Mouse (Mus musculus) megakaryocyte-erythroid progenitor cell, adult 5-6 weeks (primary cell): ENCODE measurements around the gene Stx5a. TPM values are rescaled to one million over a fixed set of nuclear protein-coding genes. Genes with fewer than 3 reads are reported as not detected.
A peak's percentile ranks its signal among the peaks of the same experiment; 100 is the strongest.

Experiments
- ATAC-seq: replicated peaks from 2 replicates; pipeline ENCODE4 v1.8.0; 2016; ENCODE audit warnings: mild to moderate bottlenecking, inconsistent platforms; ENCODE audit not compliant: severe bottlenecking, poor library complexity, low FRiP score, low TSS enrichment
- total RNA-seq, 2 experiments: library from RNA; stranded (forward) in 1 of 2; stranded (reverse) in 1 of 2; fragments of 200-1000, 215-1000 nt in 1 of 2; fragments of >200 nt in 1 of 2; fragmentation: Nextera tagmentation in 1 of 2; gene quantifications; 2 replicates each; pipeline ENCODE4 v1.2.3; 2014 to 2017

Gene Stx5a
- total RNA-seq (2014; fragmentation: Nextera tagmentation) (74.7 and 80.4 TPM in 2 replicates), total RNA-seq (2017) (35.5 and 43.5 TPM in 2 replicates)

- peak; percentile 92 for ATAC-seq
These were observed at the start of gene Stx5a for GRCm38 (mm10) chr19:8741243-8741869. Stx5a (plus strand) TSS chr19:8741413.

- no peak for ATAC-seq
These were observed 49.2 kb upstream of the Stx5a start for GRCm38 (mm10) chr19:8691871-8692539.

GRCm38 (mm10) chr19:8692740-8693139 is 48.5 kb upstream of the Stx5a start:
- ATAC-seq: no peak

- peak; percentile 82 for ATAC-seq
These were observed 45.9 kb upstream of the Stx5a start for GRCm38 (mm10) chr19:8695330-8695729.

GRCm38 (mm10) chr19:8699652-8700051 is 41.6 kb upstream of the Stx5a start:
- no peak for ATAC-seq

- no peak for ATAC-seq
These were observed 38.8 kb upstream of the Stx5a start for GRCm38 (mm10) chr19:8702458-8702857.

- no peak for ATAC-seq
These were observed 37.6 kb upstream of the Stx5a start for GRCm38 (mm10) chr19:8703571-8703970.

- ATAC-seq: no peak
These were observed 36.0 kb upstream of the Stx5a start for GRCm38 (mm10) chr19:8705026-8705708.

- ATAC-seq: no peak
These were observed 35.0 kb upstream of the Stx5a start for GRCm38 (mm10) chr19:8706132-8706667.

GRCm38 (mm10) chr19:8706930-8707329 is 34.3 kb upstream of the Stx5a start:
- no peak for ATAC-seq

GRCm38 (mm10) chr19:8708954-8709353 is 32.3 kb upstream of the Stx5a start:
- no peak for ATAC-seq

GRCm38 (mm10) chr19:8710057-8710456 is 31.2 kb upstream of the Stx5a start:
- no peak for ATAC-seq

- ATAC-seq: no peak
These were observed 29.7 kb upstream of the Stx5a start for GRCm38 (mm10) chr19:8711506-8711905.

GRCm38 (mm10) chr19:8711949-8712869 is 29.0 kb upstream of the Stx5a start:
- ATAC-seq: no peak

GRCm38 (mm10) chr19:8712870-8713305 is 28.3 kb upstream of the Stx5a start:
- ATAC-seq: peak; percentile 53

- ATAC-seq: peak; percentile 74
These were observed 27.8 kb upstream of the Stx5a start for GRCm38 (mm10) chr19:8713306-8713996.

- 0 out of 2 replicates have a peak, but pooled peaks have one; percentile 18 for ATAC-seq
These were observed 27.1 kb upstream of the Stx5a start for GRCm38 (mm10) chr19:8713997-8714652.
